Mouse (Mus musculus) layer of hippocampus, postnatal 10 days (tissue): ENCODE results near the gene Sox6. TPM values are rescaled to one million over a fixed set of nuclear protein-coding genes. Genes with fewer than 3 reads are reported as not detected.
A peak's percentile ranks its signal among the peaks of the same experiment; 100 is the strongest.
"Not testable (repeated sequence)": the region's sequence is repeated elsewhere in the genome, so short reads cannot be mapped to it uniquely, and the experiment has no call there.

ENCODE experiments used
- DNase-seq, 2 experiments: peaks; one replicate each; pipeline ENCODE4 v3.0.0; 2021; ENCODE audit warnings: low spot score in 2 of 2
- total RNA-seq, 2 experiments: library from RNA; stranded (reverse); gene quantifications; 2 replicates each; pipeline ENCODE4 v1.2.3; 2021

Sox6 gene
- total RNA-seq, 2 experiments from 2014 or later: 28.9 to 34.8 TPM

- DNase-seq: no peak
Observed at GRCm38 (mm10) chr7:115669207-115670004, 369.2 kb downstream of the Sox6 start.

DNA sequence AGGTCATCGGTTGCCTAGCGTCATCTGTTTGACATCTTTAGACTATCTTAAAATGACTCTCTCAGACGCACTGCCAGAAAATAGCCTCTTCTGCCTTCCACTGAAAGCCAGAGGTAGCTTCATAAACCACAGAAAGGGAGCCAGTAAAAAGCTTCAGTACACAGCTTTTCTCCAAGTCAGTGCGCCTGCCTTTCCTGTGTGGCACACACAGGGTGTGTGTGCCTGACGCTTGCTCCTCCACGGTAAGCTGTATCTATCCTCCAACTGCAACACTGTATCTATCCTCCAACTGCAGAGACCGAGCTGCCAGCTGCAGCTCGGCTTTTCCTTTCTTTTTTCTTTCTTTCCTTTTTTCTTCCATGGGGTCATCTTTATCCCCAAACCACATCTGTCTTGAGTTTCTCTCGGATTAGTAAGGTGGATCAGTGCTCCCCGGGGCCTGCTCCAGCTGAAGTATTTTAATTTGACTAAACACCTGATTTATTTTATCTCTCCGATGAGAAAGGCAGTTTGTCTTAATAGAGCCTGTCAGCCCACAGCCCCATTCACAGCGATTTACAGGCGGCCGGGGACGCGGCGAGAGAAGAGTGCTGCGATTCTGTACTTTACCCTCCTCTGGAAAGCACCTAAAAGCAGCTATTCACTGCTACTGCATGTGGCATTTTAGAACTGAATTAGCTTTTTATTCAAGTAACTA lies 371.8 kb downstream of the Sox6 start:
- DNase-seq: peak; percentile 35 to 37

DNA sequence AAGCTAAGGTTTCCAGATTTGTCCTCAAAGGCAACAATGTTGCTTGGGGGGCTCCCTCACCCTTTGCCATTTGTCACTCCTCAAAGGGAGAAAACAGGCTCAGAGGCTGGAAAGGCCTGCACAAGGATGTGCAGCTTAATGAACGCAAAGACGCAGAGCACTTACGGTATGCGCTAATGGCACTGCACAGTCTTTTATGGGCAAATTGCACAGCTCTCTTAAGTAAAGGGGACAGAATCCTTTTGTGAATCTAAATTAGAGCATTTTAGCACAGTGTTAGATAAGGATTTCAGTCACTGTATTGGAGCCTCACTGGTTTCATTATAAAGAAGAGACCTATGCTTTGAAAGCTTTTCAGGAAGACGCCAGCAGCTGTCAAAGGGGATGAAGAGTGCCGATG lies 375.2 kb downstream of the Sox6 start:
- no peak for DNase-seq

GRCm38 (mm10) chr7:115662121-115662520 lies 376.5 kb downstream of the Sox6 start:
- no peak for DNase-seq

GRCm38 (mm10) chr7:115646696-115647095 lies 391.9 kb downstream of the Sox6 start:
- no peak for DNase-seq

GRCm38 (mm10) chr7:115645971-115646447 lies 392.6 kb downstream of the Sox6 start:
- DNase-seq: no peak

DNA sequence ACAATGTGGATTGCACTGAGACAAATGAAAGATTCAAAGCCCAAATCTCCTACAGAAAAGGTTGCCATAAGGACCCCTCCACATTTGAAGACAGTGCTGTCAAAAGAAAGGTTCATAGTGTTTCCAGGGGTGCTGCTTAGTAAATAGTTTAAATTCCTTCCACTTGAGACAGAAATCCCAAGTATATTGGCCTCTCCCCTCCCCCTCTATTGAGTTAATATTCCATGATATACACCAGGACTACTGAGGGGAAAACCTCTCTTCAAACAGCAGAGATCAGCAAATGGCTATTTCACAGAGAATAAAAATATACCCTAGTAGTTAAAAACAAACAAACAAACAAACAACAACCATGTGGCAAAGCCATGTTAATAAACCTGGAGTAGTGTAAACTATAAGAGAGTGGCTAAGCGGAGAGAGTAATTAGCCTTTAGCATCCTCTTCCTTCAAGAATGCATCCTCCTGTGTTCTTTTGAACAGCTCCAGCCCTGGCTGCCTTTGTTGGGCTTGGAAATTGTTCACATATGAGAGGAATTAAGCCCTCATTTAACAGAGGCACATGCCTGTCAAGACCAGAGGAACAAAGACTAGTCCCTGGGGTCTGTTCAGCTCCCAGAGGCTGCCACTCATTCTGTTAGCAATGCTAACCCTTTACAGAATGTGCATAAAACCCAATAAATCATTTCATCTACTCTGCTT lies 393.2 kb downstream of the Sox6 start:
- DNase-seq: no peak

DNA sequence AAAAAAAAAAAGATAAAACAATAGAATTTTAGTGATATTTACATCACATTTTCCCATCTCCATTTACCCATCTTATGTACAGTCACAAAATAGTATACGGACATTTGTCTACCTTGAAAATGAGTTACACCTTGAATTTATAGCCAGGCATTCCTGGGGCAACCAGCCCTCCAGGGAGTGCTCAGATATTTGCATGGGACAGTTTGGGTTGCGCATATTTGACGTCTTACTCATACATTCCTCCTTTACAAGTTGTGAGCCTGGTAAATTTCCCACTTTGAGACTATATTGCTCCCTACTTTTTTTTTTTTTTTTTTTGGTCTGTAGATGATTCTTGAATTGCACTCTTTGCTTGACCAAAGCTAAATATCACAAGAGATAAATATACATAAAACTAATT lies 407.9 kb downstream of the Sox6 start:
- DNase-seq: no peak

- DNase-seq: no peak
Observed at GRCm38 (mm10) chr7:115630287-115630686, 408.3 kb downstream of the Sox6 start.

DNA sequence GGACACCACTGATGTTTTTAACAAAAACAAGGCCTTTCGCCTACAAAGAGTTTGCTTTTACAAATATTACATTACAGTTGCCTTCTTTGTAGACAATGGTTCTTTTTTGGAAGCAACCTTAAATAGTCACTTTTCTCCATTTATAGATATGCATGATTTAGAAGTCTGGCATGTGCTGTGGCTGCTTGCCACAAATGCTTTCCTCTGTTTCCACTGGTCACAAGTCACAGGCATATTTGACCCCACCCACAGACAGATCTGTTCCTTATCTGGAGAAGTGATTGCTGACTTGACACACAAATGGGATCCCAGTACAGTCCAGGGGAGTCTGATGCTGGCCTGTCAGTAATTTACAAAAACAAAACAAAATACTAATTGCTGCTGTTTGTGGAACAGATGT lies 409.8 kb downstream of the Sox6 start:
- DNase-seq: no peak

- no peak for DNase-seq
Observed at GRCm38 (mm10) chr7:115625956-115626355, 412.6 kb downstream of the Sox6 start.

DNA sequence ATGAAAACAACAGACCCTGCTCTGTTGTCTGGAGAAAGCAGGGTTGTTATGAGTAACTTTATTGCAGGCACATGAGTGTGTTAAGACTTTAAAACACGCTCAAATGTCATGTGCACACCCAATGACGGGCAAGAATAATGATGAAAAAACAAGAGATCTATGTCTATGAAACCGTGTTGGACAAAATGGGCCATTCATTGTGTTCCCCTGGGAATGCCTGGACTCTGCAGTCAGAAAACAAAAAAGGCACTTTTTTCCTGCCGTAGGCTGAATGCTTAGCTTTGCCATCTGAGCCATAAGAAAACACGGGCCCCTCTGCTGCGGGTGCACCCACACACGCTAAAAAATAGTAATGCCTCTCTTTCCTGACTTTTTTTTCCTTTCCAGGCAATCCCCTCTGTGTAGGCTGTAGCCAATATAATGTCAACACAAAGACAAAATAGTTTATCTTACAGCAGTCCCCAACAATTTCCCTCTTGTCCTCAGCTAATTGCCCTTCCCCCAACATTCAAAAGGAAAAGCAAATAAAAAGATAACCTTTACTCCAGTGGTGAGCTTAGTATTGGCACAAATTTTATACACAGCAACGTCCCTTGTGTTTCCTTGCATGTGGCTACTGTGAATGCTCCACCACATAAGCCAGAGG lies 413.6 kb downstream of the Sox6 start:
- no peak for DNase-seq

GRCm38 (mm10) chr7:115624451-115624850 lies 414.1 kb downstream of the Sox6 start:
- no peak for DNase-seq

DNA sequence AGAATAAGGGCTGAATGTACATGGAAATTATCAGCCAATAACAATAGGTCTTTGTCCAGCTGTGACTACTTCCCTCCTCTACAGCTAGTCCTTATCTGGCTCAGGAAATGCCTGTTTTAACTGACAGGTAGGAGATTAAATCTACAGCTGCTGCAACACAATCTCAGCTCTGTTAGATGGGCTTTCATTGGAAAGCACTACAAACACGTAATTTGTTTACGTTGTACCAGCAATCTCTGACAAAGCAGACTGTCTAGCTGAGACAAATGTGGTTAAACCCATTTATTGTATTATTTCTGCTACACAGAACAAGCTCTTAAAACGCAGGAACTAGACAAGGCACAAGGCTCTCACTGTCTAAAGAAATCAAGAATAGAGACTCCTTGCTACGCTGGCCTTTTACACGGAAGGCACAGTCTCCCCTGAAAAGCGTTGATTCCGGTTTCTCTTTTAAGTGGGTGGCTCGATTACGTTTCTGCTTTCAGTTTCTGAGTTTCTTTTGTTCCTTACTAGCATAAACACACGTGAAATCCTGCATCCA lies 422.8 kb downstream of the Sox6 start:
- DNase-seq: no peak

DNA sequence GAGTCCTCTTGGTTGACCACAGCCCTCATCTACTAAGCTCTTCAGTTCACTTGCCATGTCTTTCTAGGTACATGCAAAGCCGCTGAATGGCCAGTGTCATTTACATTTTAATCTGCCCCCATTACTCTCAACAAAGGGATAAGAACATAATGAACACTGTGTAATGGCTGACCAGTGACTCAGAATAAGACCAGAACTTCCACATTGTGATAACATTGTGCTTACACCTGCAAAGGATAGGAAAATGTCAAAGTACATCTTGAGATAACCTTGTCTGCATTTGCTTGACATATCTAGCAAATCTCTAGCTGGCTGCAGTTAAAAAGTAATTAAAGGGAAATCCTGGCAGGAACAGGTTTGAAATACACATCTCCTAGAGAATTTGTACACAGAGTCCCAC lies 431.1 kb downstream of the Sox6 start:
- DNase-seq: no peak

DNA sequence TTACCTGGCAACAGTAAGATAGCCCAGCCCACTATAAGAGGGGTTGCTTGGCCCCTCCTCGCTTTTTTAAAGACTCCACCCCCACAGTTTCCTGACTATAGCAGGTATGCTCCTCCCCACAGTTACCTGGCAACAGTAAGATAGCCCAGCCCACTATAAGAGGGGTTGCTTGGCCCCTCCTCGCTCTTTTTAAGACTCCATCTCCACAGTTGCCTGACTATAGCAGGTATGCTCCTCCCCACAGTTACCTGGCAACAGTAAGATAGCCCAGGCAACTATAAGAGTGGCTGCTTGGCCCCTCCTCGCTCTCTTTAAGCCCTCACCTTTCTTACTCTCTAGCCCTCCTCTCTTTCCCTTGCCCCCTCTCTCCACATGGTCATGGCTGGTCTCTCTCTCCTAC lies 432.5 kb downstream of the Sox6 start:
- not testable (repeated sequence) for DNase-seq

GRCm38 (mm10) chr7:115604883-115605282 lies 433.7 kb downstream of the Sox6 start:
- no peak for DNase-seq

- peak in 1 of 2 experiments; percentile 17 for DNase-seq
Observed at GRCm38 (mm10) chr7:115597376-115597775, 441.2 kb downstream of the Sox6 start.

DNA sequence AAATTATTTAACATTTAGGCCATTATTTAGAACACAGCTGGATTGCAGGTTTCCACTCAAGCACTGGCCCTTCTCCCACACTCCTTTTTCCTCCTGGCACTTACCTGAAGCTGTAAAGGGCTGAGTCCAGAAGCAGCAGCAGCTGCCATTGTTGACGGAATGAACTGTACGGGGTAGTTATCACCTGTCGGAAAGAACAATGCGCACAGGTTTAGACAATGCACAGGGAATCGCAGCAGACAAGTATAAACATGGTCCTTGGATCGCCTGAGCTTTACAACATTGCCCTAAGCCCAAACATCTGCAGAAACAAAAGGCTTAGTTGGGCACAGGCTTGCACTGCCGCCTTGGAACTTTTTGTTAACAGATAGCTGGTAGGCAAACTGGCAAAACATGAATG lies 458.1 kb downstream of the Sox6 start:
- DNase-seq: no peak

- DNase-seq: no peak
Observed at GRCm38 (mm10) chr7:115579826-115580225, 458.8 kb downstream of the Sox6 start.

GRCm38 (mm10) chr7:115576387-115576786 lies 462.2 kb downstream of the Sox6 start:
- DNase-seq: no peak
